Comparison of ENCODE assay signal across 32 mouse cellular contexts in genomic region chr2:52518740-52519139, GRCm38 (mm10).
DNase-seq lines count a peak whose midpoint lies in the region; ATAC-seq and TF ChIP-seq lines count a peak whose summit lies in the region.
"Had no signal": no experiment of that assay in that cellular context is flagged by ENCODE, and none has a peak within 500 bp of the region (broad histone marks: within the 10 kb centered on the region; RNA-seq: fewer than 3 reads in every experiment).

No protein-coding gene starts in this region.

- no peak for TF ChIP-seq POLR2A in liver, adult 2 months (IDR thresholded peaks at IDR 0.05; ENCODE audit: extremely low read depth, insufficient read depth, low read length)

- no peak for ATAC-seq in midbrain, postnatal 0 days (ENCODE audit: low FRiP score)
- ATAC-seq: activated CD4-positive, CD25-positive, alpha-beta regulatory T cell, adult 4 months; forebrain, embryonic 13.5 days; inflammation-experienced regulatory T-cells, adult 6 months; midbrain, embryonic 16.5 days had no signal

- no peak overlapping the region for H3K4me3 ChIP-seq in liver, adult 2 months (ENCODE audit: insufficient read depth, low read depth, low read length)
- H3K4me3 ChIP-seq in midbrain, postnatal 0 days (ENCODE audit: low read depth, low read length), result no peak overlapping the region
- H3K4me3 ChIP-seq: forebrain, embryonic 13.5 days; hindbrain, embryonic 15.5 days; layer of hippocampus, adult 2 months; limb, embryonic 10.5 days; limb, embryonic 15.5 days; liver, embryonic 15.5 days; midbrain, embryonic 10.5 days; myocyte; neural tube, embryonic 12.5 days had no signal

- H3K4me2 ChIP-seq in midbrain, postnatal 0 days (ENCODE audit: low read depth, low read length, poor library complexity, severe bottlenecking), result no peak overlapping the region
- H3K4me2 ChIP-seq: forebrain, embryonic 13.5 days; heart, embryonic 11.5 days; hindbrain, embryonic 15.5 days; limb, embryonic 15.5 days; liver, embryonic 15.5 days; lung, embryonic 14.5 days; neural tube, embryonic 12.5 days had no signal

- no peak for TF ChIP-seq CTCF in liver, adult 2 months (IDR thresholded peaks at IDR 0.05; ENCODE audit: low read depth, low read length)
- no peak for TF ChIP-seq CTCF in midbrain, postnatal 0 days (IDR thresholded peaks at IDR 0.05)

- 74% methylated on average over 4 of the region's 4 CpGs for WGBS in liver, adult 2 months
- 91% methylated on average over 4 of the region's 4 CpGs for WGBS in midbrain, postnatal 0 days

- no peak overlapping the region for H3K27ac ChIP-seq in liver, adult 2 months (replicated peaks; ENCODE audit: insufficient read depth, low read depth, low read length)
- H3K27ac ChIP-seq in midbrain, postnatal 0 days (ENCODE audit: low read depth, low read length), result no peak overlapping the region
- H3K27ac ChIP-seq: forebrain, embryonic 13.5 days; hindbrain, embryonic 15.5 days; layer of hippocampus, adult 2 months; limb, embryonic 10.5 days; limb, embryonic 15.5 days; liver, embryonic 15.5 days; midbrain, embryonic 10.5 days; neural tube, embryonic 12.5 days; stomach, postnatal 0 days had no signal

- H3K9ac ChIP-seq in liver, adult 2 months (ENCODE audit: low read depth, low read length), result no peak overlapping the region
- no peak overlapping the region for H3K9ac ChIP-seq in midbrain, postnatal 0 days (replicated peaks; ENCODE audit: low read length, poor library complexity, severe bottlenecking)
- H3K9ac ChIP-seq: forebrain, embryonic 13.5 days; hindbrain, embryonic 15.5 days; limb, embryonic 15.5 days; liver, embryonic 15.5 days; lung, embryonic 14.5 days; neural tube, embryonic 12.5 days had no signal

- no peaks in the 10 kb centered on the region for H3K27me3 ChIP-seq in liver, adult 2 months (ENCODE audit: control insufficient read depth, insufficient read depth, low read length)
- no peaks in the 10 kb centered on the region for H3K27me3 ChIP-seq in midbrain, postnatal 0 days (ENCODE audit: insufficient read depth, low read length)
- H3K27me3 ChIP-seq: CH12.LX; forebrain, embryonic 13.5 days; hindbrain, embryonic 15.5 days; limb, embryonic 15.5 days; liver, embryonic 15.5 days; neural tube, embryonic 12.5 days had no signal

- no peaks in the 10 kb centered on the region for H3K79me2 ChIP-seq in liver, adult 2 months (ENCODE audit: control insufficient read depth, insufficient read depth, low read length)

- H3K4me1 ChIP-seq in liver, adult 2 months (ENCODE audit: control insufficient read depth, insufficient read depth, low read length), result no peaks in the 10 kb centered on the region
- H3K4me1 ChIP-seq in midbrain, postnatal 0 days (ENCODE audit: insufficient read depth, low read length), result no peaks in the 10 kb centered on the region
- H3K4me1 ChIP-seq: forebrain, embryonic 13.5 days; hindbrain, embryonic 15.5 days; liver, embryonic 15.5 days; neural tube, embryonic 12.5 days had no signal

- H3K36me3 ChIP-seq in liver, adult 2 months (ENCODE audit: control insufficient read depth, insufficient read depth, low read length), result no peaks in the 10 kb centered on the region
- H3K36me3 ChIP-seq in midbrain, postnatal 0 days (ENCODE audit: insufficient read depth, low read length), result no peaks in the 10 kb centered on the region
- H3K36me3 ChIP-seq: hindbrain, embryonic 15.5 days; limb, embryonic 10.5 days; limb, embryonic 15.5 days; liver, embryonic 15.5 days; midbrain, embryonic 10.5 days; neural tube, embryonic 12.5 days had no signal

- no peaks in the 10 kb centered on the region for H3K9me3 ChIP-seq in midbrain, postnatal 0 days (ENCODE audit: low read length)
- H3K9me3 ChIP-seq: forebrain, embryonic 13.5 days; hindbrain, embryonic 15.5 days; limb, embryonic 10.5 days; limb, embryonic 15.5 days; liver, embryonic 15.5 days; midbrain, embryonic 10.5 days; neural tube, embryonic 12.5 days had no signal

- DNase-seq in adrenal gland, postnatal 10 days, result peak; percentile 32
- no peak for DNase-seq in adrenal gland, adult 18-20 months (ENCODE audit: low spot score in 2 of 2)
- peak; percentile 28 for DNase-seq in liver, adult 2 months (ENCODE audit: extremely low read depth, low read depth, low spot score)
- DNase-seq in liver, result no peak
- DNase-seq in cerebellum, postnatal 10 days, result peak; percentile 67
- DNase-seq in midbrain, postnatal 0 days (ENCODE audit: low spot score), result no peak
- no peak for DNase-seq in lung, postnatal 10 days
- no peak for DNase-seq in kidney, postnatal 36 days
- DNase-seq: adrenal gland, postnatal 25 days; gastrocnemius, postnatal 25 days; heart, adult 11 months; kidney, adult 11 months; kidney, postnatal 14 days; lung, embryonic 14.5 days; right cerebral cortex, adult 18-20 months; thymus, adult 18-20 months; thymus, postnatal 25 days had no signal

Comparison
In these comparisons a context has a peak if more than half of its experiments do, and no peak if none do; other contexts are left out.
1. DNase-seq: peak in adrenal gland, postnatal 10 days (single experiment), liver, adult 2 months (single experiment) and cerebellum, postnatal 10 days (2 of 2); none in adrenal gland, adult 18-20 months (0 of 2), liver (single experiment), midbrain, postnatal 0 days (single experiment), lung, postnatal 10 days (single experiment) and kidney, postnatal 36 days (0 of 2).